Mouse (Mus musculus): ENCODE data around the gene Clk2.

Clk2 gene

DNA sequence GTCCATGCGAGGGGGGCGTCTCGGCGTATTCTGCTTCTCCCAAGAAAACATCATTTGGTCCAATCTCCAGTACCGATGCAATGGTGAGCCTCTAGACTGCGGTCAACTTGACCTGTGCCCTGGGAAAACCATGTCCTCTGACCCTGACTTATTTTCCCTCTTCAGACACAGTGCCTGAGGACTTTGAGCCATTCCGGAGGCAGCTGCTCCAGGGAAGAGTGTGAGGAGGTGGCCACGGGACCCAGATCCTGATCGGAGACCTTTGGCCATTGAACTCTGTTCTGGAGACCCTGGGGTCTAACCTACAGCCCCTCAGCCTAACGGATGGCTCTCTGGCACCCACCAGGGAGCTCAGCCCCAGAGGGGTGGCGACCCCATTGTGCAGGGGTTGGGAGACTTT is 61.8 kb downstream of the Clk2 start:
- no peak for DNase-seq

Measured in cerebellum, postnatal 36 days (tissue).